Mouse (Mus musculus): ENCODE data around the gene Slc38a5.

Slc38a5 gene

DNA sequence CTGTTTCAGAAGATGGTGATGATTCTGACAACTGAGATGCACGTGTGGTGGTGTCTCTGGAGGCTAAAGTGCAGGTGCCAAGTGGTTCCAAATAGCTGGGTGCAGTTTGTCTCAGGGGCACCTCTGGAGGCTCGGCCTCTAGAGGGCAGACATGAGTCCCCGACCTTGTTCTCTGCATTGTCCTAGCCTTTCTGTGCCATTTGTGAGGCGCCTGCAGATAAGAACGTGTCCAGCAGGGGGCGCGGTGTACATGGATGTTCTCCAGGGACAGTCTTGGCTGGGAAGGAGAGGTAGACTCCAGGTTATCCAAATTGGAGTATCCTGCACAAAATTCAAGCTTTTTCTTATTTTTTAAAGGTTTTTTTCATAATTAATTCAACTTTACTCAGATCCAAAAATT lies 44.0 kb downstream of the Slc38a5 start:
- DNase-seq (ENCODE audit: low read depth) = peak; percentile 16

DNA sequence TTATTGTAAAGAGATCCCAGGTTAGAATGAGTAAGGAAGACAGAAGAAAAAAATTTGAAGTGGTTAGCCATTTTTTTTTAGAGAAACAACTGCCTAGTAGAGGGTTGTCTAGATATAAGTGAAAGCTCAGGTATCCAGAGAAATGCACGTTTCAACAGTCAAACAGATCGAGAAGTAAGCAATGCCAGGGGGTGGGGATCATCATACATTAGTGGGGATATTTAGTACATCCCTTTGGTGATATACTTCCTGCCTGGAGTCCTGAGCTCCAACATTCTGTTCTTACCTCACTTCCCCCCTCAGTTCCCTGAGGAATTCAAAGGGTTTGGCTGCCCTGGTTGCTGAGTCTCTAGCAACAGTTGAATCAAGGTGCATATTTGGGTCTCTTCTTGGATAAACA lies 56.2 kb downstream of the Slc38a5 start, which contains the start of gene Ssxb10:
Gene Ssxb10, plus strand, starts transcription at position 301 of the 400 bp plus-strand sequence.
- DNase-seq (ENCODE audit: low read depth) = no peak
